Mouse (Mus musculus) cortical plate, adult 2 months (tissue): ENCODE results near the gene Zfp296.

Source experiments
- CTCF ChIP-seq: fragments of 200-500 bp; IDR thresholded peaks from 2 replicates; pipeline ENCODE4 v1.5.1; 2011; ENCODE audit warnings: mild to moderate bottlenecking, control low read depth, low read length; ENCODE audit not compliant: insufficient read depth; ENCODE audit errors: extremely low read depth
- POLR2A ChIP-seq: fragments of 200-500 bp; IDR thresholded peaks from 2 replicates; pipeline ENCODE4 v1.6.1; 2011; ENCODE audit warnings: mild to moderate bottlenecking, low read length, control low read depth; ENCODE audit not compliant: insufficient read depth; ENCODE audit errors: extremely low read depth

DNA sequence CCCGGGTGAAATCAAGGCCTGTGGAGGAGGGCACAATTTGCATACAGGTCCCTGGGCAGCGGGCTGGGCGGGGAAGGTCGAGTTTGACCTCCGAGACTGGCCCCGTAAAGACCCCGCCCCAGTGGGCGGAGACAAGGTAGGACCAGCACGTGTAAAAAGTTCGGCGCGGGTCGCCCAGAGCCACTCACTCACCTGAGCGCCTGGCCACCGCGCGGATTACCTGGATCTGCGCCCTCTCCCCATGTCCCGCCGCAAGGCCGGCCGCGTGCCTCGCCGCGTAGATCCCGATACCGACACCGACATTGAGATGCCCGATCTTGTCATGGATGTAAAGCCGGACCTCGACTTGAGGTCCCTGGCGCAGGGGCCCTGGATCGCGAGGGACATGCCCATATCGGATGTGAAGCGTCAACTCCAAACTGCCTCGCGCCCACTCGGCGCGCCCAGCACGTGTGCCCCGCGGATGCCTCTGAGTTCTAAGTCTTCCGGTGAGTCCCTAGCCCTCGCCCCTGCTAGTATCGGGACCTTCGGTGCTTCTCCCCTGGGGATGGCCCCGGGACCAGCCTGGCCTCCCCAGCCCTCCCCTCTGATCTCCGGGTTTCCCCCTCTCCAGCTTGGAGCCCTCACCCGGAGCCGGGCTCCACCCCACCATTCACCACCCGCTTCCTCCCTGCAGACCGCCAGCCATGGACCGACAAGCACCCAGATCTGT, at the start of gene Zfp296, which contains the start of gene Gemin7:
- TF ChIP-seq POLR2A = no peak
- TF ChIP-seq CTCF = no peak
